Mouse (Mus musculus) kidney, embryonic 15.5 days (tissue): ENCODE measurements around the gene Vamp3. TPM values are rescaled to one million over a fixed set of nuclear protein-coding genes. Genes with fewer than 3 reads are reported as not detected.
"Not testable (repeated sequence)": the region's sequence is repeated elsewhere in the genome, so short reads cannot be mapped to it uniquely, and the experiment has no call there.

ENCODE experiments used
- ATAC-seq: fragments of 200-750 bp; cut with Nextera tagmentation; replicated peaks from 2 replicates; pipeline ENCODE4 v1.8.0; 2017; ENCODE audit warnings: moderate TSS enrichment; ENCODE audit not compliant: low FRiP score
- H3K27ac ChIP-seq: fragments of 300-500 bp; sonication (generic); 2 replicates; pipeline ENCODE4 v1.5.1; 2015; ENCODE audit warnings: mild to moderate bottlenecking, inconsistent platforms
- H3K27me3 ChIP-seq: fragments of 300-500 bp; sonication (generic); 2 replicates; pipeline ENCODE4 v1.6.1; 2015; ENCODE audit warnings: inconsistent platforms
- H3K36me3 ChIP-seq: fragments of 300-500 bp; sonication (generic); 2 replicates; pipeline ENCODE4 v1.6.1; 2015; ENCODE audit warnings: inconsistent platforms
- H3K4me1 ChIP-seq: fragments of 300-500 bp; sonication (generic); 2 replicates; pipeline ENCODE4 v1.6.1; 2015; ENCODE audit warnings: inconsistent platforms
- H3K4me2 ChIP-seq: fragments of 300-500 bp; sonication (generic); 2 replicates; pipeline ENCODE4 v1.6.1; 2015; ENCODE audit warnings: moderate library complexity, mild to moderate bottlenecking, inconsistent platforms
- H3K4me3 ChIP-seq: fragments of 300-500 bp; sonication (generic); replicated peaks from 2 replicates; pipeline ENCODE4 v1.5.1; 2015; ENCODE audit warnings: mild to moderate bottlenecking, inconsistent platforms
- H3K9ac ChIP-seq: fragments of 300-500 bp; sonication (generic); 2 replicates; pipeline ENCODE4 v1.6.1; 2015; ENCODE audit warnings: mild to moderate bottlenecking, inconsistent platforms
- H3K9me3 ChIP-seq: fragments of 300-500 bp; sonication (generic); replicated peaks from 2 replicates; pipeline ENCODE4 v1.6.1; 2016; ENCODE audit warnings: inconsistent platforms
- WGBS: fragments of 180-500 bp; shearing (Covaris S2); methylation state at CpG from one replicate; pipeline ENCODE4 v1.1.7; 2015; ENCODE audit warnings: mixed read lengths; 5-methylcytosine and 5-hydroxymethylcytosine counted together
- polyA plus RNA-seq: library from polyadenylated mRNA; unstranded; fragments of >200 nt; fragmentation: Nextera tagmentation; extraction: Ambion mirVana; gene quantifications from 2 replicates; pipeline ENCODE4 v1.2.1, GENCODE M21; 2015

Vamp3 gene
- polyA plus RNA-seq, 1 experiment from 2014 or later, result 123 TPM

GRCm38 (mm10) chr4:151044037-151044943, 13.5 kb downstream of the Vamp3 start, which contains the start of gene Per3:
Gene Per3, minus strand, starts transcription at chr4:151044665.
- no peaks in the 10 kb centered on the region for H3K27me3 ChIP-seq
- peak; percentile 98 for ATAC-seq
- H3K9me3 ChIP-seq, result no peaks in the 10 kb centered on the region
- peak within 1 kb of the TSS; percentile 52 for H3K9ac ChIP-seq
- H3K4me2 ChIP-seq, result peak within 1 kb of the TSS; percentile 96
- peak within 1 kb of the TSS; percentile 78 for H3K27ac ChIP-seq
- peak within 1 kb of the TSS; percentile 62 for H3K4me3 ChIP-seq
- peaks cover 28% of the 10 kb centered on the region for H3K36me3 ChIP-seq
- peaks cover 14% of the 10 kb centered on the region for H3K4me1 ChIP-seq
- under 1% methylated on average over 79 of the region's 79 CpGs for WGBS

GRCm38 (mm10) chr4:151043281-151043680, 14.5 kb downstream of the Vamp3 start:
- ATAC-seq, result no peak
- Histone ChIP-seq H3K4me2 (peak overlapping the region; percentile 96), H3K9ac (peak overlapping the region; percentile 52; the same call in 1 of the 2 replicates), H3K4me1 (peaks cover 14% of the 10 kb centered on the region), H3K4me3 (peak overlapping the region; percentile 62), H3K9me3 (no peaks in the 10 kb centered on the region), H3K27ac (no peak overlapping the region), H3K27me3 (no peaks in the 10 kb centered on the region), H3K36me3 (peaks cover 18% of the 10 kb centered on the region)
- WGBS, result 44% methylated on average over 5 of the region's 5 CpGs

- H3K36me3 ChIP-seq, result peaks cover 2% of the 10 kb centered on the region
- peaks cover 14% of the 10 kb centered on the region for H3K4me1 ChIP-seq
- no peaks in the 10 kb centered on the region for H3K27me3 ChIP-seq
- no peak for ATAC-seq
- no peak overlapping the region for H3K4me3 ChIP-seq
- H3K4me2 ChIP-seq, result no peak overlapping the region
- no peak overlapping the region for H3K27ac ChIP-seq
- H3K9ac ChIP-seq, result no peak overlapping the region
- no peaks in the 10 kb centered on the region for H3K9me3 ChIP-seq
- 84% methylated on average over 5 of the region's 5 CpGs for WGBS
These were observed 16.3 kb downstream of the Vamp3 start for GRCm38 (mm10) chr4:151041506-151041905.

- no peak overlapping the region for H3K4me3 ChIP-seq
- no peaks in the 10 kb centered on the region for H3K4me1 ChIP-seq
- no peaks in the 10 kb centered on the region for H3K36me3 ChIP-seq
- no peak overlapping the region for H3K27ac ChIP-seq
- no peak overlapping the region for H3K4me2 ChIP-seq
- no peak for ATAC-seq
- 94% methylated on average over 11 of the region's 11 CpGs for WGBS
- no peaks in the 10 kb centered on the region for H3K27me3 ChIP-seq
- no peak overlapping the region for H3K9ac ChIP-seq
- no peaks in the 10 kb centered on the region for H3K9me3 ChIP-seq
These were observed 20.0 kb downstream of the Vamp3 start for GRCm38 (mm10) chr4:151037800-151038199.

GRCm38 (mm10) chr4:151036521-151036920, 21.2 kb downstream of the Vamp3 start:
- 93% methylated on average over 7 of the region's 7 CpGs for WGBS

GRCm38 (mm10) chr4:151027001-151027400, 30.8 kb downstream of the Vamp3 start:
- 0 out of 2 replicates have a peak, but pooled peaks cover 4% of the 10 kb centered on the region for H3K36me3 ChIP-seq

More at GRCm38 (mm10) chr4:151036521-151036920, 21.2 kb downstream of the Vamp3 start:
- H3K9ac ChIP-seq, result no peak overlapping the region
- H3K27me3 ChIP-seq, result no peaks in the 10 kb centered on the region
- no peak for ATAC-seq
- H3K9me3 ChIP-seq, result no peaks in the 10 kb centered on the region
- H3K27ac ChIP-seq, result no peak overlapping the region
- no peak overlapping the region for H3K4me3 ChIP-seq
- no peaks in the 10 kb centered on the region for H3K36me3 ChIP-seq
- H3K4me2 ChIP-seq, result no peak overlapping the region
- no peaks in the 10 kb centered on the region for H3K4me1 ChIP-seq

GRCm38 (mm10) chr4:151024152-151024551, 33.6 kb downstream of the Vamp3 start:
- 0 out of 2 replicates have a peak, but pooled peaks cover 7% of the 10 kb centered on the region for H3K36me3 ChIP-seq
- no peaks in the 10 kb centered on the region for H3K9me3 ChIP-seq
- H3K9ac ChIP-seq, result no peak overlapping the region
- H3K4me3 ChIP-seq, result no peak overlapping the region
- H3K27me3 ChIP-seq, result no peaks in the 10 kb centered on the region
- H3K4me1 ChIP-seq, result 0 out of 2 replicates have a peak, but pooled peaks cover 2% of the 10 kb centered on the region
- no peak overlapping the region for H3K27ac ChIP-seq
- H3K4me2 ChIP-seq, result no peak overlapping the region
- ATAC-seq, result no peak
- 85% methylated on average over 9 of the region's 9 CpGs for WGBS

More at GRCm38 (mm10) chr4:151027001-151027400, 30.8 kb downstream of the Vamp3 start:
- no peaks in the 10 kb centered on the region for H3K27me3 ChIP-seq
- no peak overlapping the region for H3K4me2 ChIP-seq
- WGBS, result 52% methylated on average over 6 of the region's 6 CpGs
- 0 out of 2 replicates have a peak, but pooled peaks cover 2% of the 10 kb centered on the region for H3K4me1 ChIP-seq
- no peak overlapping the region for H3K27ac ChIP-seq
- H3K4me3 ChIP-seq, result no peak overlapping the region
- no peak for ATAC-seq
- H3K9me3 ChIP-seq, result no peaks in the 10 kb centered on the region
- no peak overlapping the region for H3K9ac ChIP-seq

GRCm38 (mm10) chr4:151017356-151017755, 40.4 kb downstream of the Vamp3 start:
- H3K4me1 ChIP-seq, H3K27ac ChIP-seq, H3K9me3 ChIP-seq, H3K9ac ChIP-seq, H3K27me3 ChIP-seq, ATAC-seq, H3K4me2 ChIP-seq, H3K4me3 ChIP-seq: not testable (repeated sequence)
- peaks cover 45% of the 10 kb centered on the region for H3K36me3 ChIP-seq
- 95% methylated on average over 1 of the region's 1 CpGs for WGBS

- Histone ChIP-seq H3K4me3 (no peak overlapping the region), H3K27ac (no peak overlapping the region), H3K27me3 (no peaks in the 10 kb centered on the region), H3K9me3 (no peaks in the 10 kb centered on the region), H3K36me3 (peaks cover 43% of the 10 kb centered on the region), H3K9ac (no peak overlapping the region), H3K4me1 (no peaks in the 10 kb centered on the region), H3K4me2 (no peak overlapping the region)
- WGBS, result 75% methylated on average over 10 of the region's 10 CpGs
- ATAC-seq, result no peak
These were observed 41.8 kb downstream of the Vamp3 start for GRCm38 (mm10) chr4:151015946-151016345.

GRCm38 (mm10) chr4:151010316-151010715, 47.4 kb downstream of the Vamp3 start:
- Histone ChIP-seq H3K4me2 (no peak overlapping the region), H3K27ac (no peak overlapping the region), H3K9ac (no peak overlapping the region), H3K4me3 (no peak overlapping the region), H3K9me3 (no peaks in the 10 kb centered on the region), H3K27me3 (no peaks in the 10 kb centered on the region), H3K36me3 (peaks cover 21% of the 10 kb centered on the region), H3K4me1 (no peaks in the 10 kb centered on the region)
- 90% methylated on average over 7 of the region's 7 CpGs for WGBS
- ATAC-seq, result no peak

GRCm38 (mm10) chr4:151006945-151007344, 50.8 kb downstream of the Vamp3 start:
- no peak for ATAC-seq
- 56% methylated on average over 6 of the region's 6 CpGs for WGBS
- H3K9me3 ChIP-seq, result no peaks in the 10 kb centered on the region

GRCm38 (mm10) chr4:151005656-151006318, 52.0 kb downstream of the Vamp3 start:
- no peak overlapping the region for H3K4me2 ChIP-seq
- 88% methylated on average over 13 of the region's 13 CpGs for WGBS
- H3K4me3 ChIP-seq, result no peak overlapping the region
- H3K27ac ChIP-seq, result no peak overlapping the region
- no peaks in the 10 kb centered on the region for H3K27me3 ChIP-seq
- H3K36me3 ChIP-seq, result peaks cover 6% of the 10 kb centered on the region; the same call in 1 of the 2 replicates
- no peaks in the 10 kb centered on the region for H3K4me1 ChIP-seq
- H3K9me3 ChIP-seq, result no peaks in the 10 kb centered on the region
- no peak for ATAC-seq
- H3K9ac ChIP-seq, result no peak overlapping the region

More at GRCm38 (mm10) chr4:151006945-151007344, 50.8 kb downstream of the Vamp3 start:
- Histone ChIP-seq H3K27me3 (no peaks in the 10 kb centered on the region), H3K4me3 (no peak overlapping the region), H3K36me3 (peaks cover 6% of the 10 kb centered on the region; the same call in 1 of the 2 replicates), H3K9ac (no peak overlapping the region), H3K27ac (no peak overlapping the region), H3K4me1 (no peaks in the 10 kb centered on the region), H3K4me2 (no peak overlapping the region)
